ENCODE assay signal across 8 mouse cellular contexts in the genomic region with DNA sequence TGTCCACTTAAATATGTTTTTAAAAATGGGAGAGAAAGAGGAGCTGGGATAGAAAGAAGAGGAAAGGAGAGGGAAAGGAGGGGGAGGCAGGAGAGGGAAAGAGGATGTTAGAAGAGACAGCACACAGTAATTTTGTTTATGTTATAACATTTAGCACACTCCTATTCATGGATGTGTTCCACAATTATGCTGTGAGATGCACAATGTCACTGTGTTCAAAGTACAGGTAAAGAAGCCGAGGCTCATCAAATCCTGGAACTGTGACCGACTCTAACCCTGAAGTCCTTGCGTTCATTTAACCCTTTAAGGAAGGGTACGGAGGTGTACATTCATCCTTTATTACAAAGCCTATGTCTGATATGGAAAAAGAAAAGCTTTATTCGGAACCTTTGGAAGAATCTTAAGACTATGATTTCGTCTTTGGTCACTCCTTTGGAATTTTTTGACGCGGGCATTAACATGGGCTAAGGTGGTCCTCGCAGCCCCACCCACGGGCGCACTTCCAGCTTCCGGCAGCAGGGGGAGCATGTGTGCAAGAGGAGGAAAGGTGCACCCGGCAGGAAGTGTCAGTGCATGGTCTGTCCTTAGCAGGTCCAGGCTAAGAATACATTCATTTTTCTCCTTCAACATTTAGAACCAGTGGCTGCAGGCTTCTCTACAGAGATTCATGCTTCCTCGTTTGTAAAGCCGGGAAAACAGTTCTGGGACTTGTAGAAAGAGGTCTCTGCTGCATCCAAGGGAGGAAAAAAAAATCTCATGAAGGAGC.
DNase-seq lines count a peak whose midpoint lies in the region; ATAC-seq and TF ChIP-seq lines count a peak whose summit lies in the region.

No protein-coding gene starts in this region.

- no peak overlapping the region for H3K9ac ChIP-seq in embryonic facial prominence, embryonic 12.5 days
- no peak overlapping the region; the same call in 1 of the 2 replicates for H3K9ac ChIP-seq in heart, adult 2 months (ENCODE audit: low read depth, low read length)
- H3K9ac ChIP-seq in limb, embryonic 14.5 days (ENCODE audit: low read depth, low read length, severe bottlenecking) = no peak overlapping the region
- H3K9ac ChIP-seq in midbrain, embryonic 16.5 days (ENCODE audit: low read depth, low read length) = no peak overlapping the region

- H3K4me2 ChIP-seq in embryonic facial prominence, embryonic 12.5 days (replicated peaks) = peak overlapping the region; percentile 48
- peak overlapping the region; percentile 57 for H3K4me2 ChIP-seq in limb, embryonic 14.5 days (replicated peaks; ENCODE audit: low read depth, low read length, severe bottlenecking)
- H3K4me2 ChIP-seq in midbrain, embryonic 16.5 days (ENCODE audit: low read length) = peak overlapping the region; percentile 70

- peak overlapping the region; percentile 82 for H3K27ac ChIP-seq in embryonic facial prominence, embryonic 12.5 days
- H3K27ac ChIP-seq in heart, adult 2 months = peak overlapping the region; percentile 81
- peak overlapping the region; percentile 68 for H3K27ac ChIP-seq in limb, embryonic 14.5 days (replicated peaks; ENCODE audit: low read depth, low read length)
- no peak overlapping the region for H3K27ac ChIP-seq in midbrain, embryonic 16.5 days (ENCODE audit: low read length)

- no peaks in the 10 kb centered on the region for H3K9me3 ChIP-seq in embryonic facial prominence, embryonic 12.5 days
- no peaks in the 10 kb centered on the region for H3K9me3 ChIP-seq in limb, embryonic 14.5 days (ENCODE audit: control insufficient read depth, low read length)
- no peaks in the 10 kb centered on the region for H3K9me3 ChIP-seq in midbrain, embryonic 16.5 days (replicated peaks; ENCODE audit: control insufficient read depth, low read length, poor library complexity, severe bottlenecking)

- H3K79me2 ChIP-seq in heart, adult 2 months (replicated peaks; ENCODE audit: control insufficient read depth, insufficient read depth, low read length) = no peaks in the 10 kb centered on the region

- TF ChIP-seq CTCF in heart, adult 2 months (IDR thresholded peaks at IDR 0.05) = no peak; the same call in 1 of the 2 replicates

- WGBS in embryonic facial prominence, embryonic 12.5 days = 3% methylated on average over 15 of the region's 15 CpGs
- WGBS in heart, adult 2 months = under 1% methylated on average over 15 of the region's 15 CpGs
- WGBS in limb, embryonic 14.5 days = 1% methylated on average over 15 of the region's 15 CpGs
- WGBS in midbrain, embryonic 16.5 days = 2% methylated on average over 15 of the region's 15 CpGs

- intact Hi-C loops in heart, adult 2 months (cut with DNase I) = loop anchor here (1.0 to 5.0 kb wide), 9 partner anchors 73 to 361 kb away; a partner anchor contains a TSS

- TF ChIP-seq EP300 in heart, adult 2 months (IDR thresholded peaks at IDR 0.05; ENCODE audit: insufficient read depth, low read depth, low read length) = peak; percentile 78; the same call in 1 of the 2 replicates

- no peak for TF ChIP-seq POLR2A in heart, adult 2 months (IDR thresholded peaks at IDR 0.05; ENCODE audit: insufficient read depth, low read depth, low read length)
- TF ChIP-seq POLR2A in limb, embryonic 14.5 days (IDR thresholded peaks at IDR 0.05; ENCODE audit: borderline replicate concordance, extremely low read depth, insufficient read depth, insufficient read length) = no peak

- 0 out of 2 replicates have a peak, but pooled peaks have one; percentile 22 for ATAC-seq in embryonic facial prominence, embryonic 12.5 days (ENCODE audit: insufficient number of reproducible peaks, insufficient read depth, low FRiP score, low TSS enrichment)
- peak; percentile 72; the same call in 1 of the 2 replicates for ATAC-seq in limb, embryonic 14.5 days (ENCODE audit: low FRiP score, low read depth)
- ATAC-seq in midbrain, embryonic 16.5 days = peak; percentile 82

- peak; percentile 73 for DNase-seq in 3134 (ENCODE audit: extremely low read depth, insufficient read length, low spot score)
- DNase-seq in adrenal gland, postnatal 25 days = peak; percentile 86
- peak; percentile 85 to 93 for DNase-seq in heart, adult 2 months
- peak; percentile 75 to 87 for DNase-seq in kidney, adult 8-10 months
- peak; percentile 67 for DNase-seq in limb, embryonic 14.5 days (ENCODE audit: low spot score)
- DNase-seq in spleen, postnatal 10 days (ENCODE audit: low spot score in 2 of 2) = peak; percentile 95 to 96

- no peaks in the 10 kb centered on the region for H3K36me3 ChIP-seq in embryonic facial prominence, embryonic 12.5 days
- no peaks in the 10 kb centered on the region for H3K36me3 ChIP-seq in heart, adult 2 months (ENCODE audit: control insufficient read depth, insufficient read depth, low read length)
- H3K36me3 ChIP-seq in limb, embryonic 14.5 days (ENCODE audit: control insufficient read depth, insufficient read depth, low read length) = no peaks in the 10 kb centered on the region
- H3K36me3 ChIP-seq in midbrain, embryonic 16.5 days (ENCODE audit: control insufficient read depth, insufficient read depth, low read length) = no peaks in the 10 kb centered on the region

- peaks cover 26% of the 10 kb centered on the region for H3K4me1 ChIP-seq in embryonic facial prominence, embryonic 12.5 days
- peaks cover 10% of the 10 kb centered on the region for H3K4me1 ChIP-seq in heart, adult 2 months (ENCODE audit: control insufficient read depth, insufficient read depth, low read length)
- peaks cover 32% of the 10 kb centered on the region for H3K4me1 ChIP-seq in limb, embryonic 14.5 days (ENCODE audit: control insufficient read depth, insufficient read depth, low read length)
- H3K4me1 ChIP-seq in midbrain, embryonic 16.5 days (ENCODE audit: control insufficient read depth, insufficient read depth, low read length) = peaks cover 8% of the 10 kb centered on the region

- H3K4me3 ChIP-seq in embryonic facial prominence, embryonic 12.5 days = peak overlapping the region; percentile 18; the same call in 1 of the 2 replicates
- H3K4me3 ChIP-seq in heart, adult 2 months = peak overlapping the region; percentile 43
- peak overlapping the region; percentile 29 for H3K4me3 ChIP-seq in limb, embryonic 14.5 days (replicated peaks; ENCODE audit: low read length)
- peak overlapping the region; percentile 33 for H3K4me3 ChIP-seq in midbrain, embryonic 16.5 days (ENCODE audit: low read depth, low read length)

- H3K27me3 ChIP-seq in embryonic facial prominence, embryonic 12.5 days = no peaks in the 10 kb centered on the region
- H3K27me3 ChIP-seq in heart, adult 2 months (ENCODE audit: control insufficient read depth, insufficient read depth, low read length) = no peaks in the 10 kb centered on the region
- no peaks in the 10 kb centered on the region for H3K27me3 ChIP-seq in limb, embryonic 14.5 days (ENCODE audit: control insufficient read depth, insufficient read depth, low read length)
- no peaks in the 10 kb centered on the region for H3K27me3 ChIP-seq in midbrain, embryonic 16.5 days (ENCODE audit: control insufficient read depth, insufficient read depth, low read depth, low read length)

Comparison
In these comparisons a context has a peak if more than half of its experiments do, and no peak if none do; other contexts are left out.
1. ATAC-seq: peak in every context shown above with its lines; median percentile 82 in midbrain, embryonic 16.5 days; 72 in limb, embryonic 14.5 days; 22 in embryonic facial prominence, embryonic 12.5 days.